Mouse (Mus musculus) G1E (cell line): ENCODE measurements around the gene Nav1.

Experiments used
- CTCF ChIP-seq: IDR thresholded peaks from 2 replicates; pipeline ENCODE4 v1.5.1; 2012; ENCODE audit warnings: low read depth, low read length, inconsistent platforms, mixed read lengths
- GATA1 ChIP-seq: IDR thresholded peaks from 2 replicates; pipeline ENCODE4 v1.6.1; 2012; ENCODE audit warnings: borderline replicate concordance, low read length, inconsistent platforms, mixed read lengths
- GATA2 ChIP-seq: IDR thresholded peaks from 2 replicates; pipeline ENCODE4 v1.6.1; 2012; ENCODE audit warnings: low read depth, low read length, inconsistent platforms, borderline replicate concordance
- POLR2AphosphoS5 ChIP-seq: IDR thresholded peaks from 2 replicates; pipeline ENCODE4 v1.6.1; 2012; ENCODE audit warnings: low read depth, low read length, inconsistent platforms; ENCODE audit not compliant: insufficient replicate concordance
- TAL1 ChIP-seq: conservative IDR thresholded peaks from 2 replicates; pipeline ENCODE4 v1.6.1; 2012; ENCODE audit warnings: low read depth, low read length, inconsistent platforms, mixed read lengths

DNA sequence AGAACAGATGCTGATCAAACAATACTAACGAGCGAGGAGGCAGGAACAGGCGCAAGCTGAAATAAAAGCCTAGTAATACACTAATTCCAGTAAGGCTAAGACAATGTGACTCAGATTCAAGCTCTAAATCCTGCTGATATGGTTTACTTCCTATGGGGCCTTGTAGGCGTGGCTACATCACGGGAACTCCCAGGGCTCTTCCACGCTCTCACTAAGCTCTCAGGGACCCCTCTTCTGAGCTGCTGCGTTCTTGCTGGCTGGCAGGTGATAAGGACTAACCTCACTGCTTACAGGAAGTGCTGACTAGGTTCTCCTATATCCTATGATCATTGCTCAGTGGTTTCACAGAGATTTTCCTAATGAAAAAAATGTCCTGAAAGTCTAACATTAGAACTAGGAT, 201.7 kb downstream of the Nav1 start:
- no peak for TF ChIP-seq CTCF
- TF ChIP-seq GATA1: no peak
- no peak for TF ChIP-seq TAL1
- no peak for TF ChIP-seq POLR2AphosphoS5
- no peak for TF ChIP-seq GATA2
